9 mouse cellular contexts compared by ENCODE assay signal in the genomic region with DNA sequence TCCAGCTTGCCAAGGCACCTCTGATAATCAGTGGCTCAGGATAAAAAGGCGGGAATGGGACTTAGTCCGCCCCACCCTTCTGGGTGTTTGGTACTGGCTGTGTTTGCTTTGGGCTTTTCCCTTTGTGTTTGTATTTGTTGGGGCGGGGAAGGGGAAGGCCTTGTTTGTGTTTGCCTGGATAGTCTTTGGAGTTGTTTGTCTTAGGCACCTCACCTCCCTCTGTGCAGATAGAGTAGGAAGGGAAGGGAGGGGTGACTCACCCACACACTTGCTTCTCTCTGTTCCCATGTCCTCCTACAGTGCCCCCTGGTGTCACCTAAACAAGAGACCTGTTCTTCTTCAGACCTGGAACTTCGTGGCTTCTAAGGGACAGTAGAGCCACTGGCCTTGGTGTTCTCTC. TPM values are rescaled to one million over a fixed set of nuclear protein-coding genes. Genes with fewer than 3 reads are reported as not detected.
DNase-seq lines count a peak whose midpoint lies in the region; ATAC-seq and TF ChIP-seq lines count a peak whose summit lies in the region.
"Had no signal": no experiment of that assay in that cellular context is flagged by ENCODE, and none has a peak within 500 bp of the region (broad histone marks: within the 10 kb centered on the region; RNA-seq: fewer than 3 reads in every experiment).

No protein-coding gene starts in this region.

- intact Hi-C loops in heart, postnatal 36 days (cut with DNase I) = no loop called here

- H3K4me3 ChIP-seq in heart, postnatal 0 days (ENCODE audit: low read depth, low read length) = no peak overlapping the region
- 0 out of 4 replicates have a peak overlapping the region, but pooled peaks of 1 of the 2 experiments have one; percentile 3 for H3K4me3 ChIP-seq in ES-E14 (ENCODE audit: insufficient read depth in 1 of 2, low read depth in 1 of 2, low read length in 2 of 2, poor library complexity in 1 of 2, severe bottlenecking in 1 of 2)
- H3K4me3 ChIP-seq: limb, embryonic 13.5 days had no signal

- no peak overlapping the region for H3K4me2 ChIP-seq in heart, postnatal 0 days (ENCODE audit: low read depth, low read length)
- H3K4me2 ChIP-seq: limb, embryonic 13.5 days had no signal

- H3K9me3 ChIP-seq in heart, postnatal 0 days (replicated peaks; ENCODE audit: control insufficient read depth, low read length) = no peaks in the 10 kb centered on the region
- H3K9me3 ChIP-seq in ES-E14 (ENCODE audit: control insufficient read depth, insufficient read depth, low read depth, low read length) = no peaks in the 10 kb centered on the region
- H3K9me3 ChIP-seq: limb, embryonic 13.5 days had no signal

- ATAC-seq in heart, postnatal 0 days (ENCODE audit: insufficient read depth, low read depth) = peak; percentile 49; the same call in 1 of the 2 replicates
- peak; percentile 74 for ATAC-seq in granulocyte monocyte progenitor cell, adult 5-6 weeks (replicated peaks; ENCODE audit: poor library complexity, severe bottlenecking)

- no peak for TF ChIP-seq EP300 in heart, postnatal 0 days (IDR thresholded peaks at IDR 0.05; ENCODE audit: low read depth)

- peak; percentile 23 for DNase-seq in heart, postnatal 0 days (ENCODE audit: low spot score)
- DNase-seq in heart, postnatal 36 days = no peak
- peak; percentile 75 for DNase-seq in ES-E14 (ENCODE audit: low read depth, low spot score)
- peak; percentile 65 for DNase-seq in lung, postnatal 10 days
- DNase-seq in ovary, postnatal 36 days (ENCODE audit: low spot score) = no peak
- DNase-seq in cerebellum, adult 18-20 months = no peak
- DNase-seq in left cerebral cortex, adult 9 months (ENCODE audit: low spot score in 2 of 2) = no peak

- WGBS in heart, postnatal 0 days = 53% methylated on average over 4 of the region's 4 CpGs

- TF ChIP-seq CTCF in heart, postnatal 0 days (IDR thresholded peaks at IDR 0.05; ENCODE audit: low read depth) = peak; percentile 60

- no peaks in the 10 kb centered on the region; the same call in 1 of the 2 replicates for H3K27me3 ChIP-seq in heart, postnatal 0 days (ENCODE audit: control insufficient read depth, insufficient read depth, low read length)

- in situ Hi-C loops in ES-E14 (cut with MboI; ENCODE audit: low sequenced_read_pairs in 2 of 2, unreplicated experiment in 2 of 2) = no loop called here

- no peak overlapping the region for H3K9ac ChIP-seq in heart, postnatal 0 days (replicated peaks; ENCODE audit: low read depth, low read length)
- H3K9ac ChIP-seq in ES-E14 (ENCODE audit: insufficient read depth, low read depth, low read length, poor library complexity, severe bottlenecking) = peak overlapping the region; percentile 33
- H3K9ac ChIP-seq: limb, embryonic 13.5 days had no signal

- no peak overlapping the region for H3K27ac ChIP-seq in heart, postnatal 0 days (ENCODE audit: low read depth)
- peak overlapping the region; percentile 80 for H3K27ac ChIP-seq in ES-E14 (ENCODE audit: insufficient read depth, low read depth, low read length, poor library complexity, severe bottlenecking)
- H3K27ac ChIP-seq: limb, embryonic 13.5 days had no signal

- H3K36me3 ChIP-seq in heart, postnatal 0 days (replicated peaks; ENCODE audit: control insufficient read depth, insufficient read depth, low read length) = no peaks in the 10 kb centered on the region
- H3K36me3 ChIP-seq in ES-E14 (ENCODE audit: control insufficient read depth, insufficient read depth, low read length, poor library complexity, severe bottlenecking) = no peaks in the 10 kb centered on the region
- H3K36me3 ChIP-seq: limb, embryonic 13.5 days had no signal

- 0 out of 2 replicates have a peak, but pooled peaks cover 5% of the 10 kb centered on the region for H3K4me1 ChIP-seq in heart, postnatal 0 days (ENCODE audit: control insufficient read depth, insufficient read depth)
- peaks cover 16 to 28% of the 10 kb centered on the region in 2 experiments for H3K4me1 ChIP-seq in ES-E14 (ENCODE audit: control insufficient read depth in 2 of 2, insufficient read depth in 2 of 2, low read length in 2 of 2, poor library complexity in 1 of 2)

TF ChIP-seq in ES-E14, 5 proteins besides CTCF, POLR2A, EP300 and RAD21:
- TF ChIP-seq HCFC1 (IDR thresholded peaks at IDR 0.05; ENCODE audit: borderline replicate concordance, insufficient read depth, low read length) (no peak), ZNF384 (IDR thresholded peaks at IDR 0.05; ENCODE audit: low read depth, low read length) (no peak), MAFK (IDR thresholded peaks at IDR 0.05; ENCODE audit: insufficient read depth, low read depth, low read length) (no peak), ZC3H11A (IDR thresholded peaks at IDR 0.05; ENCODE audit: borderline replicate concordance, low read depth, low read length) (no peak; the same call in 1 of the 2 replicates), CHD2 (IDR thresholded peaks at IDR 0.05; ENCODE audit: low read depth, low read length) (no peak)

RNA-seq across cellular contexts. Expression of gene Hs3st3b1, which starts 35.1 kb away (rescaled TPM):
- 2.7 and 2.9 TPM in 2 replicates for total RNA-seq in heart, postnatal 0 days (2014; rRNA removed; ENCODE audit: low replicate concordance)
- polyA plus RNA-seq in heart, postnatal 0 days (2015; fragmentation: Nextera tagmentation; extraction: Ambion mirVana) = 0.86 and 1.3 TPM in 2 replicates
- total RNA-seq in heart, postnatal 36 days (2021) = 1 to 10 TPM in 1 of 2 experiments, under 1 TPM in 1; 0.89 to 1.1 TPM
- total RNA-seq in ES-E14 (2012; rRNA removed) = 4.4 and 8.1 TPM in 2 replicates
- total RNA-seq in granulocyte monocyte progenitor cell, adult 5-6 weeks (2014; fragmentation: Nextera tagmentation) = 0.52 TPM in 1 of 2 replicates, not detected in the other
- 0.36 and 0.52 TPM in 2 replicates for total RNA-seq in granulocyte monocyte progenitor cell, adult 5-6 weeks (2017)

Comparison
In these comparisons a context has a peak if more than half of its experiments do, and no peak if none do; other contexts are left out.
1. DNase-seq: peak in heart, postnatal 0 days (single experiment), ES-E14 (single experiment) and lung, postnatal 10 days (single experiment); none in heart, postnatal 36 days (0 of 2), ovary, postnatal 36 days (single experiment), cerebellum, adult 18-20 months (0 of 2) and left cerebral cortex, adult 9 months (0 of 2).